Mouse (Mus musculus): ENCODE measurements around the gene Csf3.
"Not testable (repeated sequence)": the region's sequence is repeated elsewhere in the genome, so short reads cannot be mapped to it uniquely, and the experiment has no call there.

Csf3 gene

GRCm38 (mm10) chr11:98701213-98701670 lies at the start of gene Csf3:
Gene Csf3, plus strand, starts transcription at chr11:98701263.
- DNase-seq (ENCODE audit: low read depth, low spot score) = no peak

GRCm38 (mm10) chr11:98655076-98655475 lies 46.0 kb upstream of the Csf3 start:
- not testable (repeated sequence) for DNase-seq (ENCODE audit: low read depth, low spot score)

GRCm38 (mm10) chr11:98660517-98660916 lies 40.5 kb upstream of the Csf3 start:
- no peak for DNase-seq (ENCODE audit: low read depth, low spot score)

- no peak for DNase-seq (ENCODE audit: low read depth, low spot score)
Measured at GRCm38 (mm10) chr11:98664091-98664490, 37.0 kb upstream of the Csf3 start, which contains the start of gene Gsdma. Gene Gsdma, plus strand, starts transcription at chr11:98664351.

- DNase-seq (ENCODE audit: low read depth, low spot score) = no peak
Measured at GRCm38 (mm10) chr11:98668984-98669383, 32.1 kb upstream of the Csf3 start.

GRCm38 (mm10) chr11:98671284-98671815 lies 29.7 kb upstream of the Csf3 start:
- DNase-seq (ENCODE audit: low read depth, low spot score) = no peak

- DNase-seq (ENCODE audit: low read depth, low spot score) = no peak
Measured at GRCm38 (mm10) chr11:98671857-98672256, 29.2 kb upstream of the Csf3 start.

- DNase-seq (ENCODE audit: low read depth, low spot score) = no peak
Measured at GRCm38 (mm10) chr11:98672482-98672881, 28.6 kb upstream of the Csf3 start.

GRCm38 (mm10) chr11:98673136-98673535 lies 27.9 kb upstream of the Csf3 start:
- DNase-seq (ENCODE audit: low read depth, low spot score) = not testable (repeated sequence)

- DNase-seq (ENCODE audit: low read depth, low spot score) = no peak
Measured at GRCm38 (mm10) chr11:98675829-98676363, 25.2 kb upstream of the Csf3 start.

- DNase-seq (ENCODE audit: low read depth, low spot score) = no peak
Measured at GRCm38 (mm10) chr11:98680023-98680422, 21.0 kb upstream of the Csf3 start.

- DNase-seq (ENCODE audit: low read depth, low spot score) = peak; percentile 42
Measured at GRCm38 (mm10) chr11:98680595-98680994, 20.5 kb upstream of the Csf3 start.

GRCm38 (mm10) chr11:98681186-98681585 lies 19.9 kb upstream of the Csf3 start:
- DNase-seq (ENCODE audit: low read depth, low spot score) = no peak

GRCm38 (mm10) chr11:98681786-98682745 lies 19.0 kb upstream of the Csf3 start, which contains the start of gene Psmd3:
Gene Psmd3, plus strand, starts transcription at chr11:98682554.
- DNase-seq (ENCODE audit: low read depth, low spot score) = peak; percentile 99

- no peak for DNase-seq (ENCODE audit: low read depth, low spot score)
Measured at GRCm38 (mm10) chr11:98682811-98683210, 18.3 kb upstream of the Csf3 start.

GRCm38 (mm10) chr11:98685642-98686041 lies 15.4 kb upstream of the Csf3 start:
- no peak for DNase-seq (ENCODE audit: low read depth, low spot score)

- DNase-seq (ENCODE audit: low read depth, low spot score) = no peak
Measured at GRCm38 (mm10) chr11:98686976-98687375, 14.1 kb upstream of the Csf3 start.

GRCm38 (mm10) chr11:98688009-98688408 lies 13.1 kb upstream of the Csf3 start:
- DNase-seq (ENCODE audit: low read depth, low spot score) = no peak

- no peak for DNase-seq (ENCODE audit: low read depth, low spot score)
Measured at GRCm38 (mm10) chr11:98693201-98693600, 7.9 kb upstream of the Csf3 start.

- no peak for DNase-seq (ENCODE audit: low read depth, low spot score)
Measured at GRCm38 (mm10) chr11:98693746-98694145, 7.3 kb upstream of the Csf3 start.

GRCm38 (mm10) chr11:98694301-98694700 lies 6.8 kb upstream of the Csf3 start:
- no peak for DNase-seq (ENCODE audit: low read depth, low spot score)

- no peak for DNase-seq (ENCODE audit: low read depth, low spot score)
Measured at GRCm38 (mm10) chr11:98695408-98695807, 5.7 kb upstream of the Csf3 start.
